Mouse (Mus musculus) right cerebral cortex, postnatal 10 days (tissue): ENCODE measurements at regions not wholly inside any gene's neighbourhood (a gene's known extent, or its start where the extent isn't known, plus 50 kb on each side); places are given as distances from the start of the nearest gene placed in this dataset.

Experiments
- DNase-seq, 2 experiments: peaks; one replicate each; pipeline ENCODE4 v3.0.0; 2021; ENCODE audit warnings: low spot score in 2 of 2

- peak in 1 of 2 experiments; percentile 26 for DNase-seq
These were observed 578.5 kb downstream of the Ets1 start for GRCm38 (mm10) chr9:33214523-33214922.

GRCm38 (mm10) chr9:33220981-33221380 is 585.0 kb downstream of the Ets1 start:
- DNase-seq = no peak

- no peak for DNase-seq
These were observed 586.2 kb downstream of the Ets1 start for GRCm38 (mm10) chr9:33222066-33222805.

GRCm38 (mm10) chr9:33233699-33234131 is 597.7 kb downstream of the Ets1 start:
- no peak for DNase-seq

- no peak for DNase-seq
These were observed 602.2 kb downstream of the Ets1 start for GRCm38 (mm10) chr9:33238190-33238589.

- DNase-seq = no peak
These were observed 602.8 kb downstream of the Ets1 start for GRCm38 (mm10) chr9:33238846-33239245.

- DNase-seq = no peak
These were observed 604.5 kb downstream of the Ets1 start for GRCm38 (mm10) chr9:33240506-33240905.

- no peak for DNase-seq
These were observed 605.1 kb downstream of the Ets1 start for GRCm38 (mm10) chr9:33240914-33241635.

GRCm38 (mm10) chr9:33246932-33247331 is 610.9 kb downstream of the Ets1 start:
- peak; percentile 54 to 75 for DNase-seq

GRCm38 (mm10) chr9:33258241-33258640 is 622.2 kb downstream of the Ets1 start:
- DNase-seq = no peak

GRCm38 (mm10) chr9:33260171-33260570 is 624.1 kb downstream of the Ets1 start:
- DNase-seq = peak; percentile 73 to 74

GRCm38 (mm10) chr9:33289381-33289780 is 653.4 kb downstream of the Ets1 start:
- peak; percentile 27 to 38 for DNase-seq

GRCm38 (mm10) chr9:33292116-33292515 is 656.1 kb downstream of the Ets1 start:
- peak; percentile 31 to 37 for DNase-seq

- DNase-seq = no peak
These were observed 659.9 kb downstream of the Ets1 start for GRCm38 (mm10) chr9:33295925-33296324.

GRCm38 (mm10) chr9:33319525-33320025 is 683.6 kb downstream of the Ets1 start:
- DNase-seq = no peak

GRCm38 (mm10) chr9:33327722-33328121 is 691.7 kb downstream of the Ets1 start:
- no peak for DNase-seq

- DNase-seq = no peak
These were observed 714.2 kb downstream of the Ets1 start for GRCm38 (mm10) chr9:33350258-33350657.

GRCm38 (mm10) chr9:33356621-33357020 is 720.6 kb downstream of the Ets1 start:
- DNase-seq = no peak

GRCm38 (mm10) chr9:33360966-33361365 is 724.9 kb downstream of the Ets1 start:
- no peak for DNase-seq

- no peak for DNase-seq
These were observed 753.1 kb downstream of the Ets1 start for GRCm38 (mm10) chr9:33389170-33389569.

GRCm38 (mm10) chr9:33404691-33405090 is 768.7 kb downstream of the Ets1 start:
- no peak for DNase-seq

- no peak for DNase-seq
These were observed 771.5 kb downstream of the Ets1 start for GRCm38 (mm10) chr9:33407517-33407916.

- no peak for DNase-seq
These were observed 787.8 kb downstream of the Ets1 start for GRCm38 (mm10) chr9:33423781-33424180.
